Mouse (Mus musculus): Measurements from ENCODE around the gene Gje1.

GRCm38 (mm10) chr10:14725671-14726070 lies 7.7 kb upstream of the Gje1 start:
- TF ChIP-seq POLR2A (IDR thresholded peaks at IDR 0.05; ENCODE audit: extremely low read depth, insufficient read depth, low read length) (no peak), CTCF (IDR thresholded peaks at IDR 0.05; ENCODE audit: low read depth, low read length) (no peak)

Measured in liver, adult 2 months (tissue).